Mouse (Mus musculus) midbrain, embryonic 12.5 days (tissue): ENCODE measurements around the gene Nif3l1. TPM values are rescaled to one million over a fixed set of nuclear protein-coding genes. Genes with fewer than 3 reads are reported as not detected.

Source experiments
- ATAC-seq: fragments of 200-750 bp; cut with Nextera tagmentation; 2 replicates; pipeline ENCODE4 v1.8.0; 2017; ENCODE audit warnings: low read depth, moderate TSS enrichment, moderate library complexity; ENCODE audit not compliant: low FRiP score
- H3K27ac ChIP-seq: fragments of 300-500 bp; sonication (generic); replicated peaks from 2 replicates; pipeline ENCODE4 v1.5.1; 2016; ENCODE audit warnings: mild to moderate bottlenecking
- H3K27me3 ChIP-seq: fragments of 300-500 bp; sonication (generic); 2 replicates; pipeline ENCODE4 v1.6.1; 2016; ENCODE audit warnings: mild to moderate bottlenecking
- H3K36me3 ChIP-seq: fragments of 300-500 bp; sonication (generic); 2 replicates; pipeline ENCODE4 v1.6.1; 2016
- H3K4me1 ChIP-seq: fragments of 300-500 bp; sonication (generic); 2 replicates; pipeline ENCODE4 v1.6.1; 2016
- H3K4me2 ChIP-seq: fragments of 300-500 bp; sonication (generic); replicated peaks from 2 replicates; pipeline ENCODE4 v1.6.1; 2016; ENCODE audit warnings: mild to moderate bottlenecking, moderate library complexity
- H3K4me3 ChIP-seq: fragments of 300-500 bp; sonication (generic); 2 replicates; pipeline ENCODE4 v1.5.1; 2016; ENCODE audit warnings: mild to moderate bottlenecking
- H3K9ac ChIP-seq: fragments of 300-500 bp; sonication (generic); replicated peaks from 2 replicates; pipeline ENCODE4 v1.6.1; 2016; ENCODE audit warnings: mild to moderate bottlenecking, moderate library complexity
- H3K9me3 ChIP-seq: fragments of 300-500 bp; sonication (generic); 2 replicates; pipeline ENCODE4 v1.6.1; 2016; ENCODE audit warnings: mild to moderate bottlenecking
- WGBS: fragments of 180-500 bp; shearing (Covaris S2); methylation state at CpG from one replicate; pipeline ENCODE4 v1.1.7; 2016; 5-methylcytosine and 5-hydroxymethylcytosine counted together
- polyA plus RNA-seq: library from polyadenylated mRNA; unstranded; fragments of >200 nt; fragmentation: Nextera tagmentation; extraction: Ambion mirVana; gene quantifications from 2 replicates; pipeline ENCODE4 v1.2.1, GENCODE M21; 2016

The Nif3l1 gene
- polyA plus RNA-seq, 1 experiment from 2014 or later: 61.8 TPM

DNA sequence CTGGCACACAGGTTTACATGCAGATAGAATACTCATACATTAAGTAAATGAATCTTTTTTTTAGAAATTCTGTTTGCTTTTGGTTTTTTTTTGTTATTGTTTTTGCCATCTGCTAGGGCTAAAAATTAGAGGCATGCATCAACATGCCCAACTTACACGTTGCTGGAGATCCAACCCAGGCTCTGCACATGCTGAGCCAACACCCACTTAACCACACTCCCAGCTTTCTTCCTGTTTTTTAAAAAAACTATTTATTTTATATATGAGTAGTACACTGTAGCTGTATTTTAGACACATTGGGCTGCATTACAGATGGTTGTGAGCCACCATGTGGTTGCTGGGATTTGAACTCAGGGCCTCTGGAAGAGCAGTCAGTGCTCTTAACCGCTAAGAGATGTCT, 28.9 kb upstream of the Nif3l1 start:
- no peak for ATAC-seq
- Histone ChIP-seq H3K9me3 (no peaks in the 10 kb centered on the region), H3K36me3 (peaks cover 86% of the 10 kb centered on the region), H3K4me3 (no peak overlapping the region), H3K4me1 (peaks cover 3% of the 10 kb centered on the region), H3K27ac (no peak overlapping the region), H3K9ac (no peak overlapping the region), H3K27me3 (no peaks in the 10 kb centered on the region), H3K4me2 (no peak overlapping the region)
- 93% methylated on average over 2 of the region's 2 CpGs for WGBS

- no peaks in the 10 kb centered on the region for H3K27me3 ChIP-seq
- WGBS: 85% methylated on average over 10 of the region's 10 CpGs
- no peak overlapping the region for H3K4me3 ChIP-seq
- H3K36me3 ChIP-seq: peaks cover 55% of the 10 kb centered on the region
- no peak overlapping the region for H3K27ac ChIP-seq
- H3K9ac ChIP-seq: no peak overlapping the region
- no peak overlapping the region for H3K4me2 ChIP-seq
- H3K9me3 ChIP-seq: no peaks in the 10 kb centered on the region
- ATAC-seq: no peak
- H3K4me1 ChIP-seq: peaks cover 17% of the 10 kb centered on the region
These were observed 24.9 kb upstream of the Nif3l1 start for GRCm38 (mm10) chr1:58420032-58420431.

DNA sequence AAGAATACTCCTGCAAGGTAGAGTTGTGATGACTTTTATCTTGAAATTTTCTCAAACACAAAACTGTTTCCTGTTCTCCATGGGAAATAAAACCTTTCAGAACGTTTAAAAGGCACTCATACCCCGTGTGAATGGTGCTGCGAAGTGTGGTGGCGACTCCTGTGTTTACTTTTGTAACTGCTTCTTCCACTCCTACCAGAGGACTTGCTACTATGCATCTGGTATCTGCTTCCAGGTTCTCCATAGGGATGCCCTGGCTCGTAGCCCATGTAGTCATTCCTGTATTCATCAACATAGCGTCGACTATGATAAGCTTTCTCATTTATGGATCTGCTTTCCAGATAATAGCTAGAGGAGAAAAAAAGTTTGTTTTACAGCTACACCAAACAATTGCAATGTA, 24.0 kb upstream of the Nif3l1 start:
- Histone ChIP-seq H3K4me3 (no peak overlapping the region), H3K9me3 (no peaks in the 10 kb centered on the region), H3K4me1 (peaks cover 17% of the 10 kb centered on the region), H3K27ac (no peak overlapping the region), H3K4me2 (no peak overlapping the region), H3K9ac (no peak overlapping the region), H3K27me3 (no peaks in the 10 kb centered on the region), H3K36me3 (peaks cover 48% of the 10 kb centered on the region)
- 74% methylated on average over 7 of the region's 7 CpGs for WGBS
- no peak for ATAC-seq

DNA sequence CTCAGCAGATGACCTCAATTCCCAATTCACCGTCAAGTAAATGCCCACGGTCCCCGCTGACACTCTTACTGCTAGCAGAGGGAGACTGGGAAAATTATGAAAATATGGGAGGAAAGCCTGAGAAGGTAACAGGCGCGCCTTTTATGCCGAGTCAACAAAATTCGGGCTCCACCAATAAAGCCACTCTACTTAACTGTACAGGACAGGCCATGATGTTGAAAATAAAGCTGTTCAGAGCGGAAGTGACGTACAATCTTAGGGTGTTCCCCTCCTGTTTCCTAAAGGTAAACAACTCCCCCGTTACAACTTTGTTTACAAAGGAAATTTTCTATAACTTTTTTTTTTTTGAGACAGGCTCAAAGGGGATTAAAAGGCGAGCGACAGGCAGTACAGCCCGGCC, 22.1 kb upstream of the Nif3l1 start:
- Histone ChIP-seq H3K27ac (peak overlapping the region; percentile 99; the same call in 1 of the 2 replicates), H3K4me1 (peaks cover 17% of the 10 kb centered on the region), H3K36me3 (peaks cover 31% of the 10 kb centered on the region), H3K4me2 (peak overlapping the region; percentile 66), H3K27me3 (no peaks in the 10 kb centered on the region), H3K9ac (peak overlapping the region; percentile 100), H3K9me3 (no peaks in the 10 kb centered on the region), H3K4me3 (peak overlapping the region; percentile 84)
- peak; percentile 63 for ATAC-seq
- WGBS: 12% methylated on average over 13 of the region's 13 CpGs

GRCm38 (mm10) chr1:58423371-58424248, 21.3 kb upstream of the Nif3l1 start, which contains the start of gene Clk1:
Gene Clk1 (minus strand): TSS chr1:58424066.
- peaks cover 17% of the 10 kb centered on the region for H3K4me1 ChIP-seq
- H3K27me3 ChIP-seq: no peaks in the 10 kb centered on the region
- peaks cover 24% of the 10 kb centered on the region for H3K36me3 ChIP-seq
- H3K9me3 ChIP-seq: no peaks in the 10 kb centered on the region
- peak within 1 kb of the TSS; percentile 66 for H3K4me2 ChIP-seq
- peak; percentile 94 for ATAC-seq
- WGBS: under 1% methylated on average over 78 of the region's 79 CpGs
- peak within 1 kb of the TSS; percentile 100 for H3K9ac ChIP-seq
- peak within 1 kb of the TSS; percentile 84 for H3K4me3 ChIP-seq
- peak within 1 kb of the TSS; percentile 99 for H3K27ac ChIP-seq

DNA sequence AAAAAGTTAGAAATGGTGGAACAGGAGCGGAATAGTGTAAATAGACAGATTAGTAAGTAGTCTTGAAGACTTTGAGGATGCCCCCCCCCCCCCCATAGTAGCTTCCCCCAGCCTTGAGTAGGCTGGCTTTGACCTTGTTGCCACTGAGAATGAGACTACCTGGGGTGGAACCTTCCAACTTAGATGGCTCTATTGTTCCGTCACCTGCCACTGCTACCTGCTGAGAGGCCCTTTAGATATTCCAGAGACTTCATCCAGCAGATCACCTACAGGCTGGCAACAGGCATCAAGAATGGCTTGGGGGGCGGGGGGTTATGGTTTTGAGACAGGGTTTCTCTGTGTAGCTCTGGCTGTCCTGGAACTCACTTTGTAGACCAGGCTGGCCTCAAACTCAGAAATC, 20.4 kb upstream of the Nif3l1 start:
- ATAC-seq: no peak

DNA sequence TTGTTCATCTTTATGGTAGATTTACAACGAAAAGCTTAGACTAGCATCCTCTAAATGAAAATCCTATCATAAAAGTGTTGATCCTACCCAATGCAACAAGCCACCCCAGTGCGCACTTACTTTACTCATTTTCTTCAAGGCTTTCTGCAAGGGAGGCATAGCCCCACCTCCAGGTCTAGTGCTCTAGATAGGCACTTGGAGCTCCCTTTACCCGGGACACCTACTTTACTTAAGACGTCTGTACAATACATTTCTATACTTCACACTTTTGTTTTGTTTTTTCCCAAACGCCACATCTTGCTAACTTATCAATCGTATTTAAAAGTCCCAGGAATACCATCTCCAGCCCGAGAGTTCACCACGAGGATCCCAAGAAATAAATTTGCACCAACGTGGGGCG, 260 bp upstream of the Nif3l1 start:
- Histone ChIP-seq H3K4me2 (peak overlapping the region; percentile 62), H3K9ac (peak overlapping the region; percentile 80), H3K9me3 (no peaks in the 10 kb centered on the region), H3K4me3 (peak overlapping the region; percentile 56), H3K36me3 (peaks cover 36% of the 10 kb centered on the region), H3K27me3 (no peaks in the 10 kb centered on the region), H3K27ac (peak overlapping the region; percentile 86), H3K4me1 (peaks cover 22% of the 10 kb centered on the region)
- 13% methylated on average over 10 of the region's 10 CpGs for WGBS
- no peak for ATAC-seq

More for the DNA sequence above, 20.4 kb upstream of the Nif3l1 start:
- 83% methylated on average over 3 of the region's 3 CpGs for WGBS
- peaks cover 17% of the 10 kb centered on the region for H3K4me1 ChIP-seq
- no peak overlapping the region for H3K4me3 ChIP-seq
- H3K4me2 ChIP-seq: 0 out of 2 replicates have a peak overlapping the region, but pooled peaks have one; percentile 66
- peaks cover 19% of the 10 kb centered on the region for H3K36me3 ChIP-seq
- H3K9me3 ChIP-seq: no peaks in the 10 kb centered on the region
- no peaks in the 10 kb centered on the region for H3K27me3 ChIP-seq
- H3K9ac ChIP-seq: no peak overlapping the region
- no peak overlapping the region for H3K27ac ChIP-seq

DNA sequence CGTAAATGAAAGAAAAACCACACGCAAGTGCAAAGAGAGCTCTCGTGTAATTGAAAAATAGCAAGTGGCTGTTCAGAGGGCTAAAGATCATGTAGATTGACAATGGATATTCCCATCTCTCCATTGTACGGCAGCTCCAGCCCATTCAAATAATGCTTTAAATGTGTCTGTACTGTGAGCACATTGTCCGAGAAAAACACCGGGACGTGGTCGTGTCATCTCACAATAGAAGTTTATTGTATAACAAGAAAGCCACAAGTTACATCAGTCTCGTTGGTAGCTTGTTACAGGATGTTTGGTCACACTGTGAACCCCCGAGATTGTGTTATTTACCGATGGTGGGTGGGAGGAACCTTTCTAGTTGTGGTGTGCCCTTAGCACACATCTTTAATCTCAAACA, 910 bp downstream of the Nif3l1 start:
- Histone ChIP-seq H3K27ac (peak overlapping the region; percentile 86), H3K4me2 (peak overlapping the region; percentile 62), H3K4me1 (peaks cover 22% of the 10 kb centered on the region), H3K27me3 (no peaks in the 10 kb centered on the region), H3K9ac (peak overlapping the region; percentile 80), H3K4me3 (peak overlapping the region; percentile 56), H3K9me3 (no peaks in the 10 kb centered on the region), H3K36me3 (peaks cover 27% of the 10 kb centered on the region)
- 13% methylated on average over 11 of the region's 11 CpGs for WGBS
- ATAC-seq: 0 out of 2 replicates have a peak, but pooled peaks have one; percentile 7

DNA sequence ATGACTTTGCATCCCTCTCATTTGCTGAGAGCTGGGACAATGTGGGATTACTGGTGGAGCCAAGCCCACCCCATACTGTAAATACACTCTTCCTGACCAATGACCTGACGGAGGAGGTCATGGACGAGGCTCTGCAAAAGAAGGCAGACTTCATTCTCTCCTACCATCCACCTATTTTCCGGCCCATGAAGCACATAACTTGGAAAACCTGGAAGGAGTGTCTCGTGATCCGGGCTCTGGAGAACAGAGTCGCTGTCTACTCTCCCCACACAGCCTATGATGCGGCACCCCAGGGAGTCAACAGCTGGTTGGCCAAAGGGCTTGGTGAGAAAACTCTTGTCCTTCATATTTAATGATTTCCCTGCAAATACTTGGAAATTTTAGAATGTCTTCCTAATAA, 2.8 kb downstream of the Nif3l1 start:
- no peak for ATAC-seq
- no peak overlapping the region for H3K4me3 ChIP-seq
- no peaks in the 10 kb centered on the region for H3K9me3 ChIP-seq
- 93% methylated on average over 7 of the region's 7 CpGs for WGBS
- H3K9ac ChIP-seq: no peak overlapping the region
- no peaks in the 10 kb centered on the region for H3K27me3 ChIP-seq
- H3K27ac ChIP-seq: no peak overlapping the region
- H3K4me2 ChIP-seq: no peak overlapping the region
- peaks cover 32% of the 10 kb centered on the region for H3K36me3 ChIP-seq
- H3K4me1 ChIP-seq: peaks cover 22% of the 10 kb centered on the region

DNA sequence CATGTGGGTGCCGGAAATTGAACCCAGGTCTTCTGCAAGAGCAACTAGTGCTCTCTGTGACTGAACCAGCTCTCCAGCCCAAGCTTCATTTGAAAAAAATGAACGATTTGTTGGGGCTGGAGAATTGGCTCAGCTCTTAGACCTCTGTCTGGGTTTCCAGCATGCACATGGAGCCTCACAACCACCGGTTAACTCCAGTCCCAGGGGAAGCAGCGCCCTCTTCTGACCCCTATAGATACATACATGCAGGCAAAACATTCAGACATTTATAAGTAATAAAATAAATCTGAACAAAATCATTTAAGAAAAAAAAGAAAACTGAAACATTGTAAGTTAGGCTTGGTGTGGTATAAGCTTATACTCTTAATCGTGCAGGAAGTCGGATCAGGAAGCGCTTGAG, 3.4 kb downstream of the Nif3l1 start:
- no peak for ATAC-seq
- no peak overlapping the region for H3K9ac ChIP-seq
- no peak overlapping the region for H3K4me2 ChIP-seq
- H3K27ac ChIP-seq: no peak overlapping the region
- no peaks in the 10 kb centered on the region for H3K9me3 ChIP-seq
- no peak overlapping the region for H3K4me3 ChIP-seq
- WGBS: 88% methylated on average over 7 of the region's 7 CpGs
- H3K4me1 ChIP-seq: peaks cover 22% of the 10 kb centered on the region
- H3K36me3 ChIP-seq: peaks cover 38% of the 10 kb centered on the region
- no peaks in the 10 kb centered on the region for H3K27me3 ChIP-seq

DNA sequence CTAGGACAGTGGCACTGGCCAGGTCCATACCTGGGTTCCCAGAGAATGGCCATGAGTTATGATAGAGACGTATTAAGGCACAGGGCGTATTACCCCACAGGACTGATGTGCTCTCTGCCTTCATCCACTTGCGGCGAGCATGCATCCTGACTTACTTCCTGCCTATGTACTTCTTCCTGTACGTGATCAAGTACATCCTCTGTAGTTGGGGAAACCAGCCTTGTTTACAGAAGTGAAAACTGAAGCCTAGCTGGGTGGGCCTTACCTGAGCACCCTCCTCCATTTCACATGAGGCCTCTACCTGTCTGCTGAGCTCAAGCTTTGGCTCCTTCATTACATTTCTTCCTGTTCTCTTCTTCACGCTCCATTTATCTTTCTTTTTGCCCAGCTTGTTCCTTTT, 9.4 kb downstream of the Nif3l1 start:
- no peak overlapping the region for H3K4me3 ChIP-seq
- H3K4me2 ChIP-seq: no peak overlapping the region
- no peaks in the 10 kb centered on the region for H3K9me3 ChIP-seq
- no peaks in the 10 kb centered on the region for H3K4me1 ChIP-seq
- no peak overlapping the region for H3K9ac ChIP-seq
- 97% methylated on average over 6 of the region's 6 CpGs for WGBS
- no peak overlapping the region for H3K27ac ChIP-seq
- no peaks in the 10 kb centered on the region for H3K27me3 ChIP-seq
- H3K36me3 ChIP-seq: peaks cover 83% of the 10 kb centered on the region
- no peak for ATAC-seq

DNA sequence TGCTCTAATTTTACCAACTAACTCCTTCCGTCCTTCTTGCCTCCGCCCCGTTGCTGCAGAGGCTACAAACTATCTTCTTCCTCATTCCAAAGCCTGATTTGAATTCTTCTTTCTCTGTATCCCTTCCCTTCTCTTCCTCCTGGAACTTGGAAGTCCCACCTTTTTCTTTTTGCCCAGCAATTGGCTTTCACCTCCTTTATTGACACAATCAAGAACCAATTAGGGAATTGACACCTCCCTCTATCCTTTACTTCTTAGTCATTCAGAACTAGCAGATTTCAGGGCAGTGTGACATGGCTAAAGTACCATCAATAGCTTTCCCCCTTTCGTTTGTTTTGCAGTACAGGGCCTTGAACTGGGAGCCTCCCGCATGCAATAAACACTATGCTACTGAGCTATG, 13.2 kb downstream of the Nif3l1 start:
- Histone ChIP-seq H3K27ac (no peak overlapping the region), H3K4me1 (no peaks in the 10 kb centered on the region), H3K27me3 (no peaks in the 10 kb centered on the region), H3K9ac (no peak overlapping the region), H3K36me3 (peaks cover 94% of the 10 kb centered on the region), H3K4me2 (no peak overlapping the region), H3K9me3 (no peaks in the 10 kb centered on the region), H3K4me3 (no peak overlapping the region)
- 89% methylated on average over 5 of the region's 5 CpGs for WGBS
- no peak for ATAC-seq
